14 mouse cellular contexts compared by ENCODE assay signal in the genomic region with DNA sequence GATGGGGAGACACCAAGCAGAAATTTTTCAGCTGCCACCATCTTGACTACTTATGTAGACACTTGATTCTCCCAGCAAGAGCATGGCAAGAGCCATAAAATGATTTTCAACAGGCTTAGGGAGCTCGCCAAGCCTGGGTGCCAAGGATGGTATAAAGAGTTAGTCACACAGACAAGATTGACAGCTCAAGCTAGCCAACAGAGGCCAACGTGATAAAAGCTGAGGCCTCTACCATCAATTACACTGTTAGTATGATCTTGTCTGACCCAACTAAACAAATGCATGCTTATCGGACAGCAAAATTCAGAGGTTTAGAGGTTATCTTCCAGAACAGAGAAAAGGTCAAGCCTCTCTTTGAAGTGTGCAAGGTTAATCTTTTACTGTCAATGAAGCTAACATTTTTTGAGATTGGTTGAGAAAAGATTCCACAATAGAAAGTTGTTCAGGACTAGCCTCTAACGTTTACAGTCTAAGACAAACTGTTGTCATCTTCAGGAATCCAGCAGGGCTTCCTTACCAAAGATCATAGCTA.
"Had no signal": no experiment of that assay in that cellular context is flagged by ENCODE, and none has a peak within 500 bp of the region (broad histone marks: within the 10 kb centered on the region; RNA-seq: fewer than 3 reads in every experiment).

No protein-coding gene starts in this region.

- H3K4me3 ChIP-seq: limb, embryonic 10.5 days; lung, embryonic 15.5 days; megakaryocyte, embryonic 14.5 days; midbrain, embryonic 15.5 days; neural tube, embryonic 13.5 days had no signal

- H3K4me1 ChIP-seq: limb, embryonic 10.5 days; lung, embryonic 15.5 days; midbrain, embryonic 15.5 days; neural tube, embryonic 13.5 days had no signal

- H3K36me3 ChIP-seq: limb, embryonic 10.5 days; lung, embryonic 15.5 days; midbrain, embryonic 15.5 days; neural tube, embryonic 13.5 days had no signal

- H3K27ac ChIP-seq: limb, embryonic 10.5 days; lung, embryonic 15.5 days; macrophage; midbrain, embryonic 15.5 days; neural tube, embryonic 13.5 days had no signal

- H3K27me3 ChIP-seq: midbrain, embryonic 15.5 days; neural tube, embryonic 13.5 days had no signal

- DNase-seq: kidney, adult 18-20 months; kidney, postnatal 10 days; kidney, postnatal 4 days; lung, postnatal 14 days; retina, postnatal 1 day; right cerebral cortex, postnatal 4 days; spleen, adult 18-20 months; thymus, postnatal 36 days had no signal
